Mouse (Mus musculus): ENCODE results near the gene 3110009E18Rik.

GRCm38 (mm10) chr1:120192321-120192720 lies 71.3 kb downstream of the 3110009E18Rik start:
- TF ChIP-seq CTCF (IDR thresholded peaks at IDR 0.05; ENCODE audit: extremely low read depth, insufficient read depth, low read length) = no peak
- TF ChIP-seq POLR2A (IDR thresholded peaks at IDR 0.05; ENCODE audit: extremely low read depth, insufficient read depth, low read length) = no peak

Data from cortical plate, adult 2 months (tissue).